22 mouse cellular contexts compared by ENCODE assay signal in the genomic region with DNA sequence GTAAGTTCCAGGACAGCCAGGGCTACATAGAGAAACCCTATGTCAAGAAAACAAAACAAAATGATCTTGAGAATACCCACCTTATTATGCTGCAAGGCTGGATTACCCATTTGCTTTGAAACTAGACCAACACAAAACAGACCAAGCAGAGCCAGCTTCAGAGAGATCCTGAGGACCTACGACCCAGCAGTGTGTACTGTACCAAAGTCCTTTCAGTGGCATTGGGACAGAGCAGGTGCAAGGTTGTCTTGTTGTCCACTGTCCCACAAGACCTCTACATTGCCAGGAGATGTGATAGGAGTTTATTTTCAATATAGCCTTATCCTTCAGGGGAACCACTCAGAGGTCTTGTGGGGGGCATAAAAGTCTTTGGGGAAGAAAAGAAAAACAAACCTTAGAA. TPM values are rescaled to one million over a fixed set of nuclear protein-coding genes. Genes with fewer than 3 reads are reported as not detected.
A peak's percentile ranks its signal among the peaks of the same experiment; 100 is the strongest.
DNase-seq lines count a peak whose midpoint lies in the region; ATAC-seq and TF ChIP-seq lines count a peak whose summit lies in the region.
"Had no signal": no experiment of that assay in that cellular context is flagged by ENCODE, and none has a peak within 500 bp of the region (broad histone marks: within the 10 kb centered on the region; RNA-seq: fewer than 3 reads in every experiment).

No protein-coding gene starts in this region.

- H3K4me1 ChIP-seq in liver, embryonic 12.5 days: peaks cover 5% of the 10 kb centered on the region
- H3K4me1 ChIP-seq in liver, embryonic 15.5 days (replicated peaks): no peaks in the 10 kb centered on the region; the same call in 1 of the 2 replicates
- 0 out of 2 replicates have a peak, but pooled peaks cover 4% of the 10 kb centered on the region for H3K4me1 ChIP-seq in liver, postnatal 0 days (ENCODE audit: insufficient read depth)
- H3K4me1 ChIP-seq: embryonic facial prominence, embryonic 13.5 days; embryonic facial prominence, embryonic 15.5 days; forebrain, embryonic 12.5 days had no signal

- no peak overlapping the region for H3K4me3 ChIP-seq in liver, embryonic 12.5 days
- no peak overlapping the region for H3K4me3 ChIP-seq in liver, embryonic 15.5 days (replicated peaks)
- no peak overlapping the region for H3K4me3 ChIP-seq in liver, postnatal 0 days (ENCODE audit: low read depth, low read length)
- H3K4me3 ChIP-seq: embryonic facial prominence, embryonic 13.5 days; embryonic facial prominence, embryonic 15.5 days; erythroblast, embryonic 14.5 days; forebrain, embryonic 10.5 days; forebrain, embryonic 12.5 days had no signal

- H3K27ac ChIP-seq in liver, embryonic 12.5 days: no peak overlapping the region
- no peak overlapping the region for H3K27ac ChIP-seq in liver, embryonic 15.5 days (replicated peaks)
- peak overlapping the region; percentile 46; the same call in 1 of the 2 replicates for H3K27ac ChIP-seq in liver, postnatal 0 days (ENCODE audit: low read depth)
- H3K27ac ChIP-seq: embryonic facial prominence, embryonic 13.5 days; embryonic facial prominence, embryonic 15.5 days; forebrain, embryonic 10.5 days; forebrain, embryonic 12.5 days had no signal

- no peak overlapping the region for H3K4me2 ChIP-seq in liver, embryonic 12.5 days
- no peak overlapping the region for H3K4me2 ChIP-seq in liver, embryonic 15.5 days
- H3K4me2 ChIP-seq in liver, postnatal 0 days (ENCODE audit: low read depth, low read length): no peak overlapping the region
- H3K4me2 ChIP-seq: embryonic facial prominence, embryonic 13.5 days; embryonic facial prominence, embryonic 15.5 days; forebrain, embryonic 12.5 days had no signal

- H3K27me3 ChIP-seq in liver, embryonic 12.5 days (replicated peaks): no peaks in the 10 kb centered on the region
- no peaks in the 10 kb centered on the region for H3K27me3 ChIP-seq in liver, embryonic 15.5 days
- H3K27me3 ChIP-seq in liver, postnatal 0 days (ENCODE audit: insufficient read depth, low read length): no peaks in the 10 kb centered on the region
- H3K27me3 ChIP-seq: embryonic facial prominence, embryonic 13.5 days; embryonic facial prominence, embryonic 15.5 days; forebrain, embryonic 12.5 days had no signal

- H3K36me3 ChIP-seq in liver, embryonic 12.5 days: no peaks in the 10 kb centered on the region
- no peaks in the 10 kb centered on the region for H3K36me3 ChIP-seq in liver, embryonic 15.5 days (replicated peaks)
- H3K36me3 ChIP-seq in liver, postnatal 0 days (replicated peaks; ENCODE audit: insufficient read depth, low read length): no peaks in the 10 kb centered on the region
- H3K36me3 ChIP-seq: embryonic facial prominence, embryonic 13.5 days; embryonic facial prominence, embryonic 15.5 days; forebrain, embryonic 10.5 days; forebrain, embryonic 12.5 days had no signal

- TF ChIP-seq CTCF in liver, postnatal 0 days (IDR thresholded peaks at IDR 0.05; ENCODE audit: low read depth): no peak

- H3K9ac ChIP-seq in liver, embryonic 12.5 days: no peak overlapping the region
- no peak overlapping the region for H3K9ac ChIP-seq in liver, embryonic 15.5 days
- H3K9ac ChIP-seq in liver, postnatal 0 days (replicated peaks): no peak overlapping the region
- H3K9ac ChIP-seq: embryonic facial prominence, embryonic 13.5 days; embryonic facial prominence, embryonic 15.5 days; forebrain, embryonic 12.5 days had no signal

- H3K9me3 ChIP-seq in liver, embryonic 12.5 days (replicated peaks): no peaks in the 10 kb centered on the region
- H3K9me3 ChIP-seq in liver, embryonic 15.5 days (replicated peaks): no peaks in the 10 kb centered on the region
- H3K9me3 ChIP-seq in liver, postnatal 0 days (ENCODE audit: low read length): no peaks in the 10 kb centered on the region
- H3K9me3 ChIP-seq: embryonic facial prominence, embryonic 13.5 days; embryonic facial prominence, embryonic 15.5 days; forebrain, embryonic 10.5 days; forebrain, embryonic 12.5 days had no signal

- WGBS in liver, embryonic 12.5 days (ENCODE audit: insufficient replicate concordance): 43% methylated on average over 1 of the region's 1 CpGs
- 53% methylated on average over 1 of the region's 1 CpGs for WGBS in liver, embryonic 15.5 days (ENCODE audit: insufficient replicate concordance)
- WGBS in liver, postnatal 0 days (ENCODE audit: insufficient replicate concordance): 43% methylated on average over 1 of the region's 1 CpGs

- ATAC-seq in liver, embryonic 12.5 days: peak; percentile 59; the same call in 1 of the 2 replicates
- peak; percentile 73 for ATAC-seq in liver, embryonic 15.5 days (ENCODE audit: insufficient read depth)
- peak; percentile 90 for ATAC-seq in liver, postnatal 0 days
- ATAC-seq: forebrain, embryonic 14.5 days had no signal

- TF ChIP-seq EP300 in liver, postnatal 0 days (IDR thresholded peaks at IDR 0.05; ENCODE audit: low read depth): no peak

- DNase-seq in liver: no peak
- no peak for DNase-seq in liver, postnatal 0 days
- DNase-seq in yolk sac, embryonic 10.5 days (ENCODE audit: low spot score): no peak
- DNase-seq in thymus, postnatal 10 days (ENCODE audit: low spot score in 2 of 2): no peak
- DNase-seq: adrenal gland, adult 2 months; adrenal gland, postnatal 10 days; adrenal gland, postnatal 25 days; cerebellum, adult 11 months; cerebellum, adult 18-20 months; cerebellum, adult 8-10 months; cerebellum, adult 9-11 months; cerebellum, postnatal 14 days; cerebellum, postnatal 36 days; embryo, embryonic 11 days had no signal

RNA-seq across cellular contexts. Expression of a gene that starts 22.7 kb away (rescaled TPM):
- 4.0 and 6.1 TPM in 2 replicates for polyA plus RNA-seq in liver, embryonic 12.5 days (2016; fragmentation: Nextera tagmentation; extraction: Ambion mirVana)
- 13.2 and 14.0 TPM in 2 replicates for polyA plus RNA-seq in liver, embryonic 15.5 days (2015; fragmentation: Nextera tagmentation; extraction: Ambion mirVana)
- polyA plus RNA-seq in liver, postnatal 0 days (2015; fragmentation: Nextera tagmentation; extraction: Ambion mirVana): 19.1 and 26.9 TPM in 2 replicates
